Mouse (Mus musculus): ENCODE measurements around the gene Smim10l1. TPM values are rescaled to one million over a fixed set of nuclear protein-coding genes. Genes with fewer than 3 reads are reported as not detected.

Gene Smim10l1
- total RNA-seq (2014; rRNA removed; ENCODE audit: low replicate concordance), result 111 and 163 TPM in 2 replicates
- 91.2 and 103 TPM in 2 replicates for polyA plus RNA-seq (2015; fragmentation: Nextera tagmentation; extraction: Ambion mirVana)

- H3K4me3 ChIP-seq (ENCODE audit: low read depth, low read length), result peak within 1 kb of the TSS; percentile 84
- TF ChIP-seq CTCF (IDR thresholded peaks at IDR 0.05; ENCODE audit: low read depth), result no peak
- TF ChIP-seq EP300 (IDR thresholded peaks at IDR 0.05; ENCODE audit: low read depth), result no peak
- no peak for DNase-seq (ENCODE audit: low spot score)
- peak within 1 kb of the TSS; percentile 80 for H3K4me2 ChIP-seq (ENCODE audit: low read depth, low read length)
- H3K36me3 ChIP-seq (replicated peaks; ENCODE audit: control insufficient read depth, insufficient read depth, low read length), result no peaks in the 10 kb centered on the region
- no peak for ATAC-seq (ENCODE audit: insufficient read depth, low read depth)
- peaks cover 8% of the 10 kb centered on the region for H3K4me1 ChIP-seq (ENCODE audit: control insufficient read depth, insufficient read depth)
- peak within 1 kb of the TSS; percentile 98 for H3K9ac ChIP-seq (replicated peaks; ENCODE audit: low read depth, low read length)
- no peaks in the 10 kb centered on the region for H3K27me3 ChIP-seq (ENCODE audit: control insufficient read depth, insufficient read depth, low read length)
- H3K9me3 ChIP-seq (replicated peaks; ENCODE audit: control insufficient read depth, low read length), result no peaks in the 10 kb centered on the region
- H3K27ac ChIP-seq (ENCODE audit: low read depth), result peak within 1 kb of the TSS; percentile 99
Measured at GRCm38 (mm10) chr6:133104609-133104921, at the start of gene Smim10l1. Gene Smim10l1 (plus strand): TSS chr6:133104909.

- Histone ChIP-seq H3K27me3 (ENCODE audit: control insufficient read depth, insufficient read depth, low read length) (no peaks in the 10 kb centered on the region), H3K9me3 (replicated peaks; ENCODE audit: control insufficient read depth, low read length) (no peaks in the 10 kb centered on the region), H3K36me3 (replicated peaks; ENCODE audit: control insufficient read depth, insufficient read depth, low read length) (no peaks in the 10 kb centered on the region), H3K4me1 (ENCODE audit: control insufficient read depth, insufficient read depth) (no peaks in the 10 kb centered on the region), H3K9ac (replicated peaks; ENCODE audit: low read depth, low read length) (no peak within 1 kb of the TSS), H3K27ac (ENCODE audit: low read depth) (no peak within 1 kb of the TSS), H3K4me3 (ENCODE audit: low read depth, low read length) (no peak within 1 kb of the TSS), H3K4me2 (ENCODE audit: low read depth, low read length) (no peak within 1 kb of the TSS)
- no peak for TF ChIP-seq CTCF (IDR thresholded peaks at IDR 0.05; ENCODE audit: low read depth)
- no peak for TF ChIP-seq EP300 (IDR thresholded peaks at IDR 0.05; ENCODE audit: low read depth)
- DNase-seq (ENCODE audit: low spot score) (no peak), ATAC-seq (ENCODE audit: insufficient read depth, low read depth) (no peak)
Measured at GRCm38 (mm10) chr6:133055716-133056115, 49.0 kb upstream of the Smim10l1 start, which contains the start of gene Tas2r140. Gene Tas2r140 (minus strand): TSS chr6:133055816.

GRCm38 (mm10) chr6:133092226-133092625 is 12.5 kb upstream of the Smim10l1 start:
- Histone ChIP-seq H3K27ac (ENCODE audit: low read depth) (no peak overlapping the region), H3K4me1 (ENCODE audit: control insufficient read depth, insufficient read depth) (no peaks in the 10 kb centered on the region), H3K9me3 (replicated peaks; ENCODE audit: control insufficient read depth, low read length) (no peaks in the 10 kb centered on the region), H3K4me3 (ENCODE audit: low read depth, low read length) (no peak overlapping the region), H3K27me3 (ENCODE audit: control insufficient read depth, insufficient read depth, low read length) (no peaks in the 10 kb centered on the region), H3K9ac (replicated peaks; ENCODE audit: low read depth, low read length) (no peak overlapping the region), H3K36me3 (replicated peaks; ENCODE audit: control insufficient read depth, insufficient read depth, low read length) (no peaks in the 10 kb centered on the region), H3K4me2 (ENCODE audit: low read depth, low read length) (no peak overlapping the region)
- no peak for DNase-seq (ENCODE audit: low spot score)
- WGBS, result 80% methylated on average over 8 of the region's 8 CpGs
- TF ChIP-seq CTCF (IDR thresholded peaks at IDR 0.05; ENCODE audit: low read depth), result no peak
- TF ChIP-seq EP300 (IDR thresholded peaks at IDR 0.05; ENCODE audit: low read depth), result no peak
- ATAC-seq (ENCODE audit: insufficient read depth, low read depth), result no peak

GRCm38 (mm10) chr6:133102430-133102829 is 2.3 kb upstream of the Smim10l1 start:
- Histone ChIP-seq H3K9ac (replicated peaks; ENCODE audit: low read depth, low read length) (no peak overlapping the region), H3K4me3 (ENCODE audit: low read depth, low read length) (no peak overlapping the region), H3K4me1 (ENCODE audit: control insufficient read depth, insufficient read depth) (peaks cover 8% of the 10 kb centered on the region), H3K4me2 (ENCODE audit: low read depth, low read length) (no peak overlapping the region), H3K27ac (ENCODE audit: low read depth) (no peak overlapping the region), H3K27me3 (ENCODE audit: control insufficient read depth, insufficient read depth, low read length) (no peaks in the 10 kb centered on the region), H3K36me3 (replicated peaks; ENCODE audit: control insufficient read depth, insufficient read depth, low read length) (no peaks in the 10 kb centered on the region), H3K9me3 (replicated peaks; ENCODE audit: control insufficient read depth, low read length) (no peaks in the 10 kb centered on the region)
- no peak for DNase-seq (ENCODE audit: low spot score)
- no peak for ATAC-seq (ENCODE audit: insufficient read depth, low read depth)
- TF ChIP-seq EP300 (IDR thresholded peaks at IDR 0.05; ENCODE audit: low read depth) (no peak), CTCF (IDR thresholded peaks at IDR 0.05; ENCODE audit: low read depth) (no peak)
- WGBS, result 43% methylated on average over 1 of the region's 1 CpGs

GRCm38 (mm10) chr6:133104922-133105859 is 482 bp downstream of the Smim10l1 start:
- ATAC-seq (ENCODE audit: insufficient read depth, low read depth), result peak; percentile 99
- no peaks in the 10 kb centered on the region for H3K27me3 ChIP-seq (ENCODE audit: control insufficient read depth, insufficient read depth, low read length)
- H3K4me3 ChIP-seq (ENCODE audit: low read depth, low read length), result peak overlapping the region; percentile 84
- peak; percentile 94 for DNase-seq (ENCODE audit: low spot score)
- H3K4me2 ChIP-seq (ENCODE audit: low read depth, low read length), result peak overlapping the region; percentile 80
- peak overlapping the region; percentile 98 for H3K9ac ChIP-seq (replicated peaks; ENCODE audit: low read depth, low read length)
- peak overlapping the region; percentile 99 for H3K27ac ChIP-seq (ENCODE audit: low read depth)
- H3K36me3 ChIP-seq (replicated peaks; ENCODE audit: control insufficient read depth, insufficient read depth, low read length), result no peaks in the 10 kb centered on the region
- TF ChIP-seq CTCF (IDR thresholded peaks at IDR 0.05; ENCODE audit: low read depth) (no peak), EP300 (IDR thresholded peaks at IDR 0.05; ENCODE audit: low read depth) (no peak; the same call in 1 of the 2 replicates)
- WGBS, result under 1% methylated on average over 61 of the region's 62 CpGs
- H3K9me3 ChIP-seq (replicated peaks; ENCODE audit: control insufficient read depth, low read length), result no peaks in the 10 kb centered on the region
- H3K4me1 ChIP-seq (ENCODE audit: control insufficient read depth, insufficient read depth), result peaks cover 8% of the 10 kb centered on the region

Other genes with a start within 250 kb of the Smim10l1 start
- not detected in 2 replicates for gene Tas2r116, start 249.5 kb upstream of the Smim10l1 start, total RNA-seq (2014; rRNA removed; ENCODE audit: low replicate concordance)
- not detected in 2 replicates for gene Tas2r116, start 249.5 kb upstream of the Smim10l1 start, polyA plus RNA-seq (2015; fragmentation: Nextera tagmentation; extraction: Ambion mirVana)
- not detected in 2 replicates for gene Tas2r110, start 236.9 kb upstream of the Smim10l1 start, total RNA-seq (2014; rRNA removed; ENCODE audit: low replicate concordance)
- not detected in 2 replicates for gene Tas2r110, start 236.9 kb upstream of the Smim10l1 start, polyA plus RNA-seq (2015; fragmentation: Nextera tagmentation; extraction: Ambion mirVana)
- gene Tas2r113, start 211.9 kb upstream of the Smim10l1 start, total RNA-seq (2014; rRNA removed; ENCODE audit: low replicate concordance), result not detected in 2 replicates
- gene Tas2r113, start 211.9 kb upstream of the Smim10l1 start, polyA plus RNA-seq (2015; fragmentation: Nextera tagmentation; extraction: Ambion mirVana), result not detected in 2 replicates
- gene Tas2r125, start 195.3 kb upstream of the Smim10l1 start, total RNA-seq (2014; rRNA removed; ENCODE audit: low replicate concordance), result not detected in 2 replicates
- gene Tas2r125, start 195.3 kb upstream of the Smim10l1 start, polyA plus RNA-seq (2015; fragmentation: Nextera tagmentation; extraction: Ambion mirVana), result not detected in 2 replicates
- gene Tas2r129, start 153.8 kb upstream of the Smim10l1 start, total RNA-seq (2014; rRNA removed; ENCODE audit: low replicate concordance), result not detected in 2 replicates
- not detected in 2 replicates for gene Tas2r129, start 153.8 kb upstream of the Smim10l1 start, polyA plus RNA-seq (2015; fragmentation: Nextera tagmentation; extraction: Ambion mirVana)
- not detected in 2 replicates for gene Tas2r131, start 147.0 kb upstream of the Smim10l1 start, total RNA-seq (2014; rRNA removed; ENCODE audit: low replicate concordance)
- not detected in 2 replicates for gene Tas2r131, start 147.0 kb upstream of the Smim10l1 start, polyA plus RNA-seq (2015; fragmentation: Nextera tagmentation; extraction: Ambion mirVana)
- gene Tas2r109, start 123.9 kb upstream of the Smim10l1 start, total RNA-seq (2014; rRNA removed; ENCODE audit: low replicate concordance), result not detected in 2 replicates
- not detected in 2 replicates for gene Tas2r109, start 123.9 kb upstream of the Smim10l1 start, polyA plus RNA-seq (2015; fragmentation: Nextera tagmentation; extraction: Ambion mirVana)
- gene Tas2r103, start 67.8 kb upstream of the Smim10l1 start, total RNA-seq (2014; rRNA removed; ENCODE audit: low replicate concordance), result 3.1 TPM in 1 of 2 replicates, not detected in the other
- gene Tas2r103, start 67.8 kb upstream of the Smim10l1 start, polyA plus RNA-seq (2015; fragmentation: Nextera tagmentation; extraction: Ambion mirVana), result not detected in 2 replicates
- not detected in 2 replicates for gene Tas2r140, start 49.1 kb upstream of the Smim10l1 start, total RNA-seq (2014; rRNA removed; ENCODE audit: low replicate concordance)
- gene Tas2r140, start 49.1 kb upstream of the Smim10l1 start, polyA plus RNA-seq (2015; fragmentation: Nextera tagmentation; extraction: Ambion mirVana), result not detected in 2 replicates
- gene 5530400C23Rik, start 187.3 kb downstream of the Smim10l1 start, total RNA-seq (2014; rRNA removed; ENCODE audit: low replicate concordance), result not detected in 2 replicates
- not detected in 2 replicates for gene 5530400C23Rik, start 187.3 kb downstream of the Smim10l1 start, polyA plus RNA-seq (2015; fragmentation: Nextera tagmentation; extraction: Ambion mirVana)

Data from heart, postnatal 0 days (tissue).